Mouse (Mus musculus) adrenal gland, postnatal 10 days (tissue): ENCODE measurements at regions not wholly inside any gene's neighbourhood (a gene's known extent, or its start where the extent isn't known, plus 50 kb on each side); places are given as distances from the start of the nearest gene placed in this dataset.
A peak's percentile ranks its signal among the peaks of the same experiment; 100 is the strongest.

Source experiments
- DNase-seq: peaks from one replicate; pipeline ENCODE4 v3.0.0; 2021; ENCODE audit warnings: mixed read lengths

GRCm38 (mm10) chr2:73987441-73988105, 76.4 kb upstream of the Atp5g3 start:
- no peak for DNase-seq

DNA sequence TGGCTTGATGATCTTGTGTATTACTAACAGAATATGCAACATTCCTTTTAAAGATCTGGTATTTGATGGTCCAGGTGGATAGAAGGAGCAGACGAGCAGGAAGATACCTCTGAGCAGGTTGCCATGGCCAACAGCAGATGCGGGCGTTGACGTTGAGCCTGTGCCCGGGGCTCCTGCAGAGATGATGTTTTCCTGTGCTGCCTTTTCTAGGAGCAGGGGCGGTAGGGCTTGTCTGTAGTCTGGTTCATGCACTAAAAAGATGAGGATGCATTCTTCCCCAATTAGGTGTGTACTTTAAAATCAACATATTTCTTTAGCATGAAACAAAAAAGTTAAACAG, 74.8 kb upstream of the Atp5g3 start:
- no peak for DNase-seq

GRCm38 (mm10) chr2:73985238-73985910, 74.2 kb upstream of the Atp5g3 start:
- DNase-seq = no peak

DNA sequence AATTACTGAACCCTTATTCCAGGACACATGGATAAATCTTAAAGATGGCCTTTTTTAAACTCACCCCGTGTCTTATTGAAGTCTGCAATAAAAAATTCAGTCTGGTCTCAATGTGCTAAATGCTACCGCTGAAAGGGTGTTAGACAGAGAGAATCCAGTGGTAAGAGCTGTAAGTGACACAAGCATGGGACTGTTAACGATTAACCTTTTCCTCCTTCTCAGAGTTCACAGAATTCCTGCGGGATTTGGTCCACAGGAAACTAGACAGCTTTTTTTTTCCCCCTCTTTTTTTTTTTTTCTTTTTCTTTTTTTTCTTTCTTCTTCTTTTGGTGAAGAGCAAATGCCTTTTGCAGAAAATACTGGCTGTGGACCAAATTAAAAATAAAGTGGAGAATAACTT, 72.0 kb upstream of the Atp5g3 start:
- no peak for DNase-seq

DNA sequence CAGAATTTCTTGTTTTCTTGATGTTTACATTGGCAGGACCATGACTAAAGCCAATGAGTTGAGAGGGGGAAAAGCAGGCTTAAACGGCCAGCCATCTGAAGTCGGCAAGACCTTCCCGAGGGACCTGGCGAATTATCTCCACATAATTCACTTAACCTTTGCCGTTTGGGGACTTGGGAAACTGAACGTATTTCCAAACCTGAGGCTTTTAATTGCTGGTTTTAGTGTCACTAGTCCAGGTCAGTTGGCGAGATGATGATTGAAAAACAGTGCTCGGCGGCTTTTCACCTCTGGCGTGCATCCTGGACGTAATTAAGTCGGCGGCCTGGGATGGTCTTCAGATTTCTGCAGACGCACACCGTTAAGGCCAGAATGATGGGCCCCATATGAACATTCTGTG, 66.9 kb upstream of the Atp5g3 start:
- DNase-seq = no peak

DNA sequence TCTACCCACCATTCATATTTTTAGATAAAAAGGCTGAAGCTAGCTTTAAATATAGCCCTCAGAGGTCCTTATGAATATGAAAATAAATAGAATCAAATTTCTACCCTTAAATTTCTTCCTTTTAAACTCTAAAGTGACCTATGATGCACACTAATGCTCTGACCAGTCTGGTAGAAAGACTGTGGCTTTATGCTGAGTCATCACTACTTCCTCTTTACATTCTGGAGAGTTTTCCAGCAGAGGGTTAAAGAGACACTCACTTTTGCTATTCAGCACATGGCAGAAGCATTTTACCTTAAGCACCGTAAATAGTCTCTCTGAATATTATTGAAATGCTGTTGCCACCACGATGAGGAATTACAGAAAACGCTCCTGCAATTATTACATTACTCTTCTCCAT, 62.6 kb upstream of the Atp5g3 start:
- no peak for DNase-seq

DNA sequence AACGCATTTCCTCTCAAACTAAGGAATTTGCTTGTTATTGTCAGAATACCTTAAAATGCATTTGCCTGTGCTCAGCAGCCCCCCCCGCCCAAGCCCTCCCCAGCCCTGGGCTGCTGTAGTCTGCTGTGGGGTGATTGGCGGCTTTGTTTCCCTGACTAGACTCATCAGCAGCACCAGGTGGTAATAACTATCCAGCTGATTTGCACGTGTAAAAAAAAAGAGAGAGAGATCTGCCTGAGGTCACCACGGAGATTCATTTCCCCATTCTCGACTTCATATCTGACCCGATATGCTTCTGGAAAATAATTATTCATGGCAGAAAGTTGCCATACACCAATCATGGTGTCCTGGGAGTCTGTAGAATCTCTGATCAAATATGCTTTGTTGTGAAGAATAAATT, 56.5 kb upstream of the Atp5g3 start:
- no peak for DNase-seq

DNA sequence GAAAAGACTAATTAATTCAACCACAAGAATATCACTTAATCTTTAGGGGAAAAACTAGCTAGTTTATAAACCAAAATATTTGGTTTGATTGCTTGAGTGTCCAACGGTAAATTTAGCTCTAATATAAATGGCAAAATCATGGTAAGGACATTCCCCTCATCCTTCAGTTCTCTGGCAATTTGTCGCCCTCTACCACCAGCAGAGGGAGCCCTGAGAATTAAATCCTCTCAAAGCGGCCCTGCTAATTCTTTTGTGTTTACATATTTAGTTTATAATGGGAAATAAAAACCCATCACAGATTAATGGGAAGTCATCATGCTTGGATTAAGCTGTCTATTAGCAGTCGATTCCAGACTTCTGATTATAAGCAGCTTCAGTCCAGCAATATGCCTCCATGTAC, 54.5 kb upstream of the Atp5g3 start:
- DNase-seq = peak; percentile 58
